Mouse (Mus musculus): ENCODE measurements around the gene Nfya. TPM values are rescaled to one million over a fixed set of nuclear protein-coding genes. Genes with fewer than 3 reads are reported as not detected.

Nfya gene
- total and polyA plus RNA-seq, 2 experiments from 2014 or later, result 5.0 to 29.0 TPM

GRCm38 (mm10) chr17:48437421-48437911 lies 27.8 kb upstream of the Nfya start:
- peak; percentile 28; the same call in 1 of the 2 replicates for TF ChIP-seq CTCF (IDR thresholded peaks at IDR 0.05; ENCODE audit: low read depth)
- no peaks in the 10 kb centered on the region for H3K27me3 ChIP-seq (ENCODE audit: insufficient read depth, low read length)
- no peak overlapping the region for H3K9ac ChIP-seq (replicated peaks; ENCODE audit: low read length)
- H3K4me1 ChIP-seq (ENCODE audit: insufficient read depth, low read length), result no peaks in the 10 kb centered on the region
- ATAC-seq, result peak; percentile 67
- 34% methylated on average over 7 of the region's 7 CpGs for WGBS
- no peaks in the 10 kb centered on the region for H3K36me3 ChIP-seq (ENCODE audit: insufficient read depth, low read length)
- no peaks in the 10 kb centered on the region for H3K9me3 ChIP-seq (ENCODE audit: low read length)
- no peak overlapping the region for H3K4me2 ChIP-seq (ENCODE audit: low read depth, low read length)
- H3K27ac ChIP-seq, result peak overlapping the region; percentile 61
- no peak overlapping the region for H3K4me3 ChIP-seq (ENCODE audit: low read length)
- DNase-seq (ENCODE audit: low spot score), result peak; percentile 23

DNA sequence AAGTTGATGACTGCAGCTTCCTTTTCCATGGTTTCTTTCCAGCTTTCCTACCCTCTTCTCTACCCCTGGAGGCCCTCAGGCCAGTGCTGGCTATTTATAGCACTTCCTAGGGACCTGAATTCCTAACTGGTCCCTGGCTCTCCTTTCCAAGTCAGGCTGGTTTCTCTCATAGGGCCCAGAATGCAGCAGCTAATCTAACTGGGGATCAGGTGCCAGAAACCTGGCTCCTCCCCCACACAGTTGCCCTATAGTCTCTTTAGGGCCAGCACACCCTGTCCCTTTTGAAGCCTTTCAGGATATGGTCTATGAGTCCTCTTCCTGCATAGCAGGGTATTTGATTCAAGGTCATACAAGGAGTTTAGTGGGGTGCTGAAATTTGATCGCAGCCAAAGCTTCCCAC lies 26.8 kb upstream of the Nfya start:
- ATAC-seq (no peak), DNase-seq (ENCODE audit: low spot score) (no peak)
- Histone ChIP-seq H3K4me2 (ENCODE audit: low read depth, low read length) (no peak overlapping the region), H3K9ac (replicated peaks; ENCODE audit: low read length) (no peak overlapping the region), H3K4me3 (ENCODE audit: low read length) (no peak overlapping the region), H3K27me3 (ENCODE audit: insufficient read depth, low read length) (no peaks in the 10 kb centered on the region), H3K27ac (no peak overlapping the region), H3K4me1 (ENCODE audit: insufficient read depth, low read length) (0 out of 2 replicates have a peak, but pooled peaks cover 3% of the 10 kb centered on the region), H3K9me3 (ENCODE audit: low read length) (no peaks in the 10 kb centered on the region), H3K36me3 (ENCODE audit: insufficient read depth, low read length) (no peaks in the 10 kb centered on the region)
- TF ChIP-seq CTCF (IDR thresholded peaks at IDR 0.05; ENCODE audit: low read depth), result no peak
- WGBS, result 92% methylated on average over 1 of the region's 1 CpGs

DNA sequence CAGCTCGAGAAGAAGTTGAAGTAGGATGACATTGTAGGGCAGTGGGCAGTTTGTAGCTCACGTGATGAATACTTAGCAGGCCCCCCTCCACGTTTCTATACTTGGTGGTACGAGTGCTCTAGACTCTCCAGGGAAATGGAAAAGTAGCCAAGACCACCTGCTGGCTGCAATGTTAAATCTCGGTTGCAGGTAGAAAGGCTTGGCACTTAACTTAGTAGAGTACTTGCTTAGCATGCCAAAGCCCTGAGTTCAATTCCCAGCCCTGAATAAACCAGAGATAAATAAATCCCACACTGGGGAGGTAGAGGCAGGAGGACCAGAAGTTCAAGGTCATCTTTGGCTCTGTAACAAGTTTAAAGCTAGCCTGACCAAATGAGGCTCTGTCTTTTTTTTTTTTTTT lies 24.8 kb upstream of the Nfya start:
- H3K9ac ChIP-seq (replicated peaks; ENCODE audit: low read length), result no peak overlapping the region
- no peak for DNase-seq (ENCODE audit: low spot score)
- H3K4me1 ChIP-seq (ENCODE audit: insufficient read depth, low read length), result 0 out of 2 replicates have a peak, but pooled peaks cover 3% of the 10 kb centered on the region
- no peaks in the 10 kb centered on the region for H3K27me3 ChIP-seq (ENCODE audit: insufficient read depth, low read length)
- H3K36me3 ChIP-seq (ENCODE audit: insufficient read depth, low read length), result no peaks in the 10 kb centered on the region
- no peak overlapping the region for H3K27ac ChIP-seq
- no peak overlapping the region for H3K4me2 ChIP-seq (ENCODE audit: low read depth, low read length)
- H3K9me3 ChIP-seq (ENCODE audit: low read length), result no peaks in the 10 kb centered on the region
- no peak for TF ChIP-seq CTCF (IDR thresholded peaks at IDR 0.05; ENCODE audit: low read depth)
- no peak for ATAC-seq
- H3K4me3 ChIP-seq (ENCODE audit: low read length), result no peak overlapping the region
- WGBS, result 70% methylated on average over 5 of the region's 5 CpGs

GRCm38 (mm10) chr17:48433689-48434330 lies 24.1 kb upstream of the Nfya start:
- WGBS, result 71% methylated on average over 6 of the region's 6 CpGs
- TF ChIP-seq CTCF (IDR thresholded peaks at IDR 0.05; ENCODE audit: low read depth), result peak; percentile 43
- DNase-seq (ENCODE audit: low spot score) (no peak), ATAC-seq (no peak)
- no peaks in the 10 kb centered on the region for H3K9me3 ChIP-seq (ENCODE audit: low read length)
- H3K27ac ChIP-seq, result no peak overlapping the region
- H3K4me1 ChIP-seq (ENCODE audit: insufficient read depth, low read length), result 0 out of 2 replicates have a peak, but pooled peaks cover 3% of the 10 kb centered on the region
- no peak overlapping the region for H3K9ac ChIP-seq (replicated peaks; ENCODE audit: low read length)
- H3K27me3 ChIP-seq (ENCODE audit: insufficient read depth, low read length), result no peaks in the 10 kb centered on the region
- H3K4me3 ChIP-seq (ENCODE audit: low read length), result no peak overlapping the region
- no peaks in the 10 kb centered on the region for H3K36me3 ChIP-seq (ENCODE audit: insufficient read depth, low read length)
- no peak overlapping the region for H3K4me2 ChIP-seq (ENCODE audit: low read depth, low read length)

DNA sequence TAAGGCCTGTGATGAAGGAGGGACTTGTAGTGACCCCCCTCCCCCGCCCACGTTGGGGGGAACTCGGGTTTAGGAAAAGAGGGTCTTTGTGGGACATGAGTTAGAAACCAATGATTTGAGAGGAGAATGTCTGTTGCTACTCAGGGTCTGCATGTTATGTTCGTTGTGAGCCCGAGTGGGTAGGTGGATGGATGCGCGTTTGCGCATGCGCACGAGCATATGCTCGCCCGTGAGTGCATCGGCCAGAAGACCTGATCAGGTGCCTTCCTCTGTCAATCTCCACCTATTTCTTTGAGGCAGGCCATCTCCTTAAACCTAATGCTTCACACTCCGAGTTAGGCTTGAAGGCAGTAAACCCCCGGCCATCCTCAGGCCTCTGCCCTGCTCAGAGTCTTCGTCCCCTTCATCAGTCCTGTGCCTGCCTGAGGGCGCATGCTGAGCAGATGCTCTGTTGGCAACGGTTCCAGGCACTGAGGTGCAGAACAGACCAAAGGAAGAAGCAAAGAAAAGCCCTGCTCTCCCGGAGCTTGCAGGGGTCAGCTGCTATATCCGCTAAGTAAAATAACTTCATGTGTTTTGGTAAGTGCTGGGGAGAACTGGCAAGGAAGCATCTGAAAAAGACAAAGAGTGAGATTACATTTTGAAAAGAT lies 23.4 kb upstream of the Nfya start:
- no peak overlapping the region for H3K4me3 ChIP-seq (ENCODE audit: low read length)
- 65% methylated on average over 20 of the region's 20 CpGs for WGBS
- no peak overlapping the region for H3K9ac ChIP-seq (replicated peaks; ENCODE audit: low read length)
- 0 out of 2 replicates have a peak, but pooled peaks cover 3% of the 10 kb centered on the region for H3K4me1 ChIP-seq (ENCODE audit: insufficient read depth, low read length)
- DNase-seq (ENCODE audit: low spot score) (no peak), ATAC-seq (no peak)
- no peak overlapping the region for H3K27ac ChIP-seq
- no peaks in the 10 kb centered on the region for H3K27me3 ChIP-seq (ENCODE audit: insufficient read depth, low read length)
- no peaks in the 10 kb centered on the region for H3K9me3 ChIP-seq (ENCODE audit: low read length)
- no peak for TF ChIP-seq CTCF (IDR thresholded peaks at IDR 0.05; ENCODE audit: low read depth)
- no peak overlapping the region for H3K4me2 ChIP-seq (ENCODE audit: low read depth, low read length)
- no peaks in the 10 kb centered on the region for H3K36me3 ChIP-seq (ENCODE audit: insufficient read depth, low read length)

DNA sequence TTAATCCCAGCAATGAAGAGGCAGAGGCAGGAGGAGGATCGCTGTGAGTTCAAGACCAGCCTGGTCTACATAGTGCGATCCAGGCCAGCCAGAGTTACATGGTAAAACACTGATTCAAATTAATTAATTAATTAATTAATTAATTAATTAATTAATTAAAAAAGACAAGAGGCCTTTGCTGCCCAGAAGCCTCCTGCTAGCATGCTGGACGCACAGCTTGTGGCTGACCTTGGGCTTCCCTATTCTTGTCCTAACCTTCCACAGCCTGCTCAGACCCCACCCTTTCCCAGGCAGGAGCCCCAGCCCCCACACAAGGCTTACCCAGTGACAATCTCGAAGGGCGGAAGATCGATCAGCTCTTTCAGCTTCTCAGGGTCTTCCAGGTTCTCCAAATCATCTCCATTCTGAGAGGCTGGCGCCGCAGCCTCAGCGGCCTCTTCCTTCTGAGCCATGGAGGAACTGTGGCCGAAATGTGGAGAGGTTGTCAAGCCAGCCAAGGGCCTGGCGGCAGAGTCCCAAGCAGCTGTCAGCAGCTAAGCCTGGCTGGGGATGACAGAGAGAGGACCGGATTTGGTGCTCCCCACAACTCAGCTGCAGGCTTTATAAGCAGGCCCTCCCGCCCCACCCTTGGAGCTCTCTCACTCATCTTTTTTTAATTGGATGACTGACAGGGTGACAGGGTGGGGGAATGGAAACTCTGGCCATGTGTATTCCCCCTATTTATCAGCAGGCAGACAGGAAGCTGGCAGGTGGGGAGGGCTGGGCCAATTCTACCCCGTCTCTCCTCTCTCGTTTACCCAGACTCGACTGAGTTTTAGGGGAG lies 22.7 kb upstream of the Nfya start, which contains the start of gene Apobec2:
Gene Apobec2 (minus strand): TSS at position 773 of the 823 bp plus-strand sequence.
- Histone ChIP-seq H3K9me3 (ENCODE audit: low read length) (no peaks in the 10 kb centered on the region), H3K27me3 (ENCODE audit: insufficient read depth, low read length) (no peaks in the 10 kb centered on the region), H3K4me1 (ENCODE audit: insufficient read depth, low read length) (0 out of 2 replicates have a peak, but pooled peaks cover 3% of the 10 kb centered on the region), H3K9ac (replicated peaks; ENCODE audit: low read length) (no peak within 1 kb of the TSS), H3K4me3 (ENCODE audit: low read length) (no peak within 1 kb of the TSS), H3K36me3 (ENCODE audit: insufficient read depth, low read length) (no peaks in the 10 kb centered on the region), H3K4me2 (ENCODE audit: low read depth, low read length) (no peak within 1 kb of the TSS), H3K27ac (no peak within 1 kb of the TSS)
- ATAC-seq (peak; percentile 48; the same call in 1 of the 2 replicates), DNase-seq (ENCODE audit: low spot score) (peak; percentile 54)
- no peak for TF ChIP-seq CTCF (IDR thresholded peaks at IDR 0.05; ENCODE audit: low read depth)
- 60% methylated on average over 16 of the region's 16 CpGs for WGBS

Data from hindbrain, postnatal 0 days (tissue).